Mouse (Mus musculus) activated CD4-positive, CD25-positive, alpha-beta regulatory T cell (primary cell): ENCODE measurements around the gene Cyp4f37. TPM values are rescaled to one million over a fixed set of nuclear protein-coding genes. Genes with fewer than 3 reads are reported as not detected.

Experiments
- polyA plus RNA-seq, 2 experiments: library from polyadenylated mRNA; unstranded; fragments of 100-300 nt; shearing (Covaris generic); gene quantifications; one replicate each; pipeline ENCODE4 v1.2.1; 2017

Gene Cyp4f37
- polyA plus RNA-seq, result under 1 TPM in 1 of 2 experiments, not detected in 1; 0.32 TPM

GRCm38 (mm10) chr17:32621018-32621417 lies at the start of gene Cyp4f37:
Gene Cyp4f37 (plus strand): TSS chr17:32621309.

GRCm38 (mm10) chr17:32658712-32659111 lies 37.6 kb downstream of the Cyp4f37 start, which contains the start of gene Cyp4f40:
Gene Cyp4f40 (plus strand): TSS chr17:32658900.

GRCm38 (mm10) chr17:32685048-32685750 lies 64.1 kb downstream of the Cyp4f37 start, which contains the start of gene Cyp4f15:
Gene Cyp4f15 (plus strand): TSS chr17:32685627.

Other genes with a start within 250 kb of the Cyp4f37 start
- gene Wiz, start 231.9 kb upstream of the Cyp4f37 start, polyA plus RNA-seq, result 10 to 100 TPM; 33.0 to 38.3 TPM
- 100 to 1,000 TPM; 517 to 591 TPM for gene Rasal3, start 217.7 kb upstream of the Cyp4f37 start, polyA plus RNA-seq
- gene Pglyrp2, start 197.1 kb upstream of the Cyp4f37 start, polyA plus RNA-seq, result 100 to 1,000 TPM in 1 of 2 experiments, 10 to 100 TPM in 1; 74.2 to 123 TPM
- gene Cyp4f39, start 168.6 kb upstream of the Cyp4f37 start, polyA plus RNA-seq, result 1 to 10 TPM; 1.3 to 2.5 TPM
- gene Cyp4f17, start 115.3 kb upstream of the Cyp4f37 start, polyA plus RNA-seq, result 1 to 10 TPM; 1.6 to 3.7 TPM
- gene Cyp4f16, start 84.8 kb upstream of the Cyp4f37 start, polyA plus RNA-seq, result 1 to 10 TPM; 2.3 to 3.5 TPM
- gene Cyp4f40, start 37.6 kb downstream of the Cyp4f37 start, polyA plus RNA-seq, result not detected
- not detected for gene Cyp4f15, start 64.3 kb downstream of the Cyp4f37 start, polyA plus RNA-seq
- 10 to 100 TPM; 24.3 to 25.7 TPM for gene Zfp871, start 167.0 kb downstream of the Cyp4f37 start, polyA plus RNA-seq
- gene Zfp811, start 188.6 kb downstream of the Cyp4f37 start, polyA plus RNA-seq, result under 1 TPM; 0.36 to 0.75 TPM
- gene Zfp799, start 209.0 kb downstream of the Cyp4f37 start, polyA plus RNA-seq, result 1 to 10 TPM; 7.2 to 9.9 TPM